Mouse (Mus musculus) kidney, adult 2 months (tissue): ENCODE measurements around the gene Lor.

ENCODE experiments used
- CTCF ChIP-seq: fragments of 200-500 bp; conservative IDR thresholded peaks from 2 replicates; pipeline ENCODE4 v1.5.1; 2011; ENCODE audit warnings: low read depth, mild to moderate bottlenecking, control low read depth, low read length, moderate library complexity, mixed read lengths; ENCODE audit not compliant: insufficient read depth, insufficient read length
- POLR2A ChIP-seq: fragments of 200-500 bp; IDR thresholded peaks from one replicate; pipeline ENCODE4 v1.6.1; 2011; ENCODE audit warnings: low read depth, low read length, control low read depth

DNA sequence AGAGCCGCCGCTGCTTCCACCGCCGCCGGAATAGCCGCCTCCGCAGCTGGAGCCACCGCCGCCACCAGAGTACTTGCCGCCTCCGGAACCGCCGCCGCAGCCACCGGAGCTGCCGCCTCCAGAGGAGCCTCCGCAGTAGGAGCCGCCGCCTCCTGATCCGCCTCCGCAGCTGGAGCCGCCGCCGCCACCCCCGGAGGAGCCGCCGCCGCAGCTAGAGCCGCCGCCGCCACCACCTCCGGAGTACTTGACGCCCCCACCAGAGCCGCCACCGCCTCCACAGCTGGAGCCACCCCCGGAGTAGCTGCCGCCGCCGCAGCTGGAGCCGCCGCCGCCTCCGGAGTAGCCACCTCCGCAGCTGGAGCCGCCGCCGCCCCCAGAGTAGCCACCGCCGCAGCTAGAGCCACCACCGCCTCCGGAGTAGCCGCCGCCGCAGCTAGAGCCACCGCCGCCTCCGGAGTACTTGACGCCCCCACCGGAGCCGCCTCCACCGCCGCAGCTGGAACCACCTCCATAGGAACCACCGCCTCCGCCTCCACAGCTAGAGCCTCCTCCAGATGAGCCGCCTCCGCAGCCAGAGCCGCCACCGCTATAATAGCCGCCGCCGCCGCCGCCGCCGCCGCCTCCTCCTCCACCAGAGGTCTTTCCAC lies 1.5 kb downstream of the Lor start:
- TF ChIP-seq POLR2A (no peak), CTCF (no peak)
